ENCODE assay signal across 8 mouse cellular contexts in the genomic region with DNA sequence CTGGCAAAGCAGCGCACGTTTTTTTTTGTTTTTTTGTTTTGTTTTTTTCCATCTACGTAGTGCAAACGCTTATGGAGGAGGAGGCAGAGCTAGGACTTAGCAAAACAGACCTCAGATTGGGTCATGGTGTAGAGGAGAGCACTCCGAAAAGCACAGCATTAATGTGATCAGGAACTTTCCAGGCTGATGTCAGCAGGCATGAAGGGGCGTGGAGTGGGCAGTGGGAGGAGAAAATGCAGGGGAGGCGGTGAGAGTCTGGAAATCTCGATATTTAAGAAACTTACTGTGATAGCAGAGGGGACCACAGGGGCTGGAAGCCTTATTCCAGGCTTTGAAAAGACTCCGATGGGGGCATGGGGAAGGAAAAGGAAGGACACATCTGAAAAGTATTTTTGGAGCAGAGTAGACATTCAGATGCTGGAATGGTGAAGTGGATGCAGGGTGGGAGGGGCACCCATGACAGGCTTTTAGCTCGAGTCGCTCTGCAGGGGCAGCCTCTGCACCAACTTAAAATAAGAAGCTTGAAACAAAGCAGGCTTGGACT. TPM values are rescaled to one million over a fixed set of nuclear protein-coding genes. Genes with fewer than 3 reads are reported as not detected.
DNase-seq lines count a peak whose midpoint lies in the region; TF ChIP-seq lines count a peak whose summit lies in the region.

No protein-coding gene starts in this region.

- no peak for TF ChIP-seq POLR2A in lung, adult 2 months (IDR thresholded peaks at IDR 0.05; ENCODE audit: borderline replicate concordance, extremely low read depth, low read depth, low read length)
- no peak for TF ChIP-seq POLR2A in thymus, adult 2 months (IDR thresholded peaks at IDR 0.05; ENCODE audit: control insufficient read depth, extremely low read depth, insufficient read depth, low read length, poor library complexity)

- TF ChIP-seq CTCF in lung, adult 2 months (IDR thresholded peaks at IDR 0.05; ENCODE audit: insufficient read depth, low read length): no peak
- no peak for TF ChIP-seq CTCF in thymus, adult 2 months (IDR thresholded peaks at IDR 0.05; ENCODE audit: borderline replicate concordance, control insufficient read depth, extremely low read depth, insufficient read depth, low read length, poor library complexity)

- H3K36me3 ChIP-seq in thymus, adult 2 months (ENCODE audit: control insufficient read depth, insufficient read depth, low read length): no peaks in the 10 kb centered on the region

- no peak overlapping the region for H3K27ac ChIP-seq in thymus, adult 2 months (ENCODE audit: control insufficient read depth, insufficient read depth, low read length)

- no peaks in the 10 kb centered on the region for H3K27me3 ChIP-seq in thymus, adult 2 months (ENCODE audit: control insufficient read depth, insufficient read depth, low read length)

- peak overlapping the region; percentile 63 for H3K4me3 ChIP-seq in lung, adult 2 months (replicated peaks; ENCODE audit: extremely low read depth, low read depth, low read length)
- no peak overlapping the region for H3K4me3 ChIP-seq in thymus, adult 2 months (ENCODE audit: control insufficient read depth, insufficient read depth, low read length)

- 1% methylated on average over 11 of the region's 11 CpGs for WGBS in lung, adult 2 months
- 21% methylated on average over 11 of the region's 11 CpGs for WGBS in thymus, adult 2 months

- peak; percentile 69 for DNase-seq in CD4-positive, CD25-positive, alpha-beta regulatory T cell, adult 2 months (ENCODE audit: low read depth, low spot score)
- peak; percentile 80 for DNase-seq in MN1 (ENCODE audit: low spot score)
- DNase-seq in embryo, embryonic 11 days: peak; percentile 65
- DNase-seq in heart, adult 9 months (ENCODE audit: low spot score in 2 of 2): peak; percentile 63 to 66
- DNase-seq in kidney, adult 11 months: peak; percentile 48
- peak; percentile 54 for DNase-seq in lung, adult 2 months
- DNase-seq in ovary, postnatal 14 days (ENCODE audit: low spot score): peak; percentile 54
- no peak for DNase-seq in thymus, adult 2 months

- H3K4me1 ChIP-seq in lung, adult 2 months (ENCODE audit: control insufficient read depth, insufficient read depth, low read length): peaks cover 2% of the 10 kb centered on the region
- peaks cover 11% of the 10 kb centered on the region for H3K4me1 ChIP-seq in thymus, adult 2 months (replicated peaks; ENCODE audit: control insufficient read depth, insufficient read depth, low read length)

RNA-seq across cellular contexts. Expression of a gene that starts 17.9 kb away (rescaled TPM):
- polyA plus RNA-seq in lung, adult 2 months (2012; rRNA removed): 0.46 and 0.97 TPM in 2 replicates
- 2.2 and 2.7 TPM in 2 replicates for polyA plus RNA-seq in thymus, adult 2 months (2012; rRNA removed)

RNA-seq across cellular contexts. Expression of a gene that starts 21.5 kb away (rescaled TPM):
- polyA plus RNA-seq in lung, adult 2 months (2012; rRNA removed): 289 and 384 TPM in 2 replicates
- 261 and 320 TPM in 2 replicates for polyA plus RNA-seq in thymus, adult 2 months (2012; rRNA removed)
